Mouse (Mus musculus) CH12.LX (cell line): ENCODE data around the gene Phf21a. TPM values are rescaled to one million over a fixed set of nuclear protein-coding genes. Genes with fewer than 3 reads are reported as not detected.

ENCODE experiments used
- DNase-seq: peaks from one replicate; pipeline ENCODE4 v3.0.0-alpha.2; 2013; ENCODE audit errors: extremely low read depth
- H3K27ac ChIP-seq: 2 replicates; pipeline ENCODE4 v1.5.1; 2012; ENCODE audit warnings: low read depth, mild to moderate bottlenecking, control low read depth, moderate library complexity; ENCODE audit not compliant: insufficient read depth
- H3K27me3 ChIP-seq: replicated peaks from 2 replicates; pipeline ENCODE3; 2012; ENCODE audit warnings: inconsistent platforms
- H3K36me3 ChIP-seq, 2 experiments: replicated peaks in 1 of 2; 2 replicates each; pipeline versions ENCODE3 to v1.6.1; 2012; ENCODE audit warnings: inconsistent platforms in 1 of 2, low read length in 1 of 2, mild to moderate bottlenecking in 1 of 2, mixed read lengths in 1 of 2, moderate library complexity in 1 of 2; ENCODE audit not compliant: control insufficient read depth in 1 of 2, insufficient read depth in 1 of 2
- H3K4me1 ChIP-seq, 2 experiments: 2 replicates each; pipeline ENCODE4 v1.6.1; 2012; ENCODE audit warnings: inconsistent platforms in 1 of 2, moderate library complexity in 1 of 2; ENCODE audit not compliant: insufficient read depth in 2 of 2, control insufficient read depth in 1 of 2
- H3K4me2 ChIP-seq: 2 replicates; pipeline ENCODE4 v1.6.1; 2012; ENCODE audit warnings: low read depth, mild to moderate bottlenecking, control low read depth; ENCODE audit not compliant: poor library complexity, insufficient read depth, severe bottlenecking
- H3K4me3 ChIP-seq, 3 experiments: fragments of 150-350 bp in 1 of 3; sonication (generic) in 1 of 3; replicated peaks in 1 of 3; 2 replicates each; pipeline versions ENCODE3 to v1.5.1; 2011 to 2012; ENCODE audit warnings: low read depth in 2 of 3, low read length in 2 of 3, mild to moderate bottlenecking in 2 of 3, moderate library complexity in 2 of 3, control low read depth in 1 of 3, improper control_type of control experiment in 1 of 3, inconsistent platforms in 1 of 3, mixed read lengths in 1 of 3; ENCODE audit not compliant: poor library complexity in 1 of 3
- H3K79me2 ChIP-seq: replicated peaks from 2 replicates; pipeline ENCODE4 v1.6.1; 2012; ENCODE audit warnings: mild to moderate bottlenecking, moderate library complexity; ENCODE audit not compliant: control insufficient read depth, poor library complexity, insufficient read depth, severe bottlenecking; ENCODE audit errors: extremely low read depth
- H3K9ac ChIP-seq: 2 replicates; pipeline ENCODE4 v1.6.1; 2012; ENCODE audit warnings: low read depth, mild to moderate bottlenecking, control low read depth, moderate library complexity; ENCODE audit not compliant: insufficient read depth
- H3K9me3 ChIP-seq: replicated peaks from 2 replicates; pipeline ENCODE3; 2012; ENCODE audit warnings: low read length, inconsistent platforms, mixed read lengths
- CHD2 ChIP-seq: IDR thresholded peaks from 2 replicates; pipeline ENCODE4 v1.6.1; 2011; ENCODE audit warnings: low read length, improper control_type of control experiment
- CTCF ChIP-seq, 2 experiments: IDR thresholded peaks in 1 of 2; conservative IDR thresholded peaks in 1 of 2; 2 replicates each; pipeline ENCODE4 v1.5.1; 2011 to 2012; ENCODE audit warnings: low read depth in 2 of 2, low read length in 2 of 2, improper control_type of control experiment in 1 of 2, inconsistent platforms in 1 of 2, mild to moderate bottlenecking in 1 of 2, moderate library complexity in 1 of 2
- E2F4 ChIP-seq: IDR thresholded peaks from 2 replicates; pipeline ENCODE4 v1.6.1; 2011; ENCODE audit warnings: low read depth, low read length, improper control_type of control experiment; ENCODE audit not compliant: insufficient replicate concordance
- EP300 ChIP-seq: IDR thresholded peaks from 2 replicates; pipeline ENCODE4 v1.6.1; 2011; ENCODE audit warnings: low read length, improper control_type of control experiment
- ETS1 ChIP-seq: conservative IDR thresholded peaks from 2 replicates; pipeline ENCODE4 v1.6.1; 2012; ENCODE audit warnings: low read depth, mild to moderate bottlenecking, inconsistent platforms, low read length, improper control_type of control experiment, moderate library complexity
- GABPA ChIP-seq: IDR thresholded peaks from 2 replicates; pipeline ENCODE4 v1.6.1; 2012; ENCODE audit warnings: low read depth, low read length, improper control_type of control experiment, inconsistent platforms; ENCODE audit not compliant: insufficient replicate concordance
- HCFC1 ChIP-seq: IDR thresholded peaks from 2 replicates; pipeline ENCODE4 v1.6.1; 2012; ENCODE audit warnings: low read depth, mild to moderate bottlenecking, inconsistent platforms, low read length, improper control_type of control experiment
- MAX ChIP-seq: IDR thresholded peaks from 2 replicates; pipeline ENCODE4 v1.6.1; 2011; ENCODE audit warnings: low read length, improper control_type of control experiment
- MEF2A ChIP-seq: IDR thresholded peaks from 2 replicates; pipeline ENCODE4 v1.6.1; 2014; ENCODE audit warnings: low read depth, mild to moderate bottlenecking, inconsistent platforms, low read length, improper control_type of control experiment, borderline replicate concordance
- NELFE ChIP-seq: IDR thresholded peaks from 2 replicates; pipeline ENCODE4 v1.6.1; 2011; ENCODE audit warnings: low read depth, low read length, improper control_type of control experiment
- NRF1 ChIP-seq: IDR thresholded peaks from 2 replicates; pipeline ENCODE4 v1.6.1; 2014; ENCODE audit warnings: low read depth, mild to moderate bottlenecking, inconsistent platforms, low read length, improper control_type of control experiment, moderate library complexity
- PAX5 ChIP-seq: IDR thresholded peaks from 2 replicates; pipeline ENCODE4 v1.6.1; 2012; ENCODE audit warnings: low read length, inconsistent platforms, mixed read lengths
- POLR2A ChIP-seq: IDR thresholded peaks from 2 replicates; pipeline ENCODE4 v1.6.1; 2011; ENCODE audit warnings: low read depth, mild to moderate bottlenecking, improper control_type of control experiment, low read length
- SIN3A ChIP-seq: IDR thresholded peaks from 2 replicates; pipeline ENCODE4 v1.6.1; 2012; ENCODE audit warnings: low read length, improper control_type of control experiment, inconsistent platforms
- TBP ChIP-seq: conservative IDR thresholded peaks from 2 replicates; pipeline ENCODE4 v1.6.1; 2011; ENCODE audit warnings: low read depth, low read length, improper control_type of control experiment
- TCF12 ChIP-seq: IDR thresholded peaks from 2 replicates; pipeline ENCODE4 v1.6.1; 2014; ENCODE audit warnings: low read depth, mild to moderate bottlenecking, inconsistent platforms, low read length, improper control_type of control experiment
- USF1 ChIP-seq: IDR thresholded peaks from 2 replicates; pipeline ENCODE4 v1.6.1; 2014; ENCODE audit warnings: low read depth, mild to moderate bottlenecking, inconsistent platforms, low read length, improper control_type of control experiment
- USF2 ChIP-seq: conservative IDR thresholded peaks from 2 replicates; pipeline ENCODE4 v1.6.1; 2011; ENCODE audit warnings: low read depth, low read length, improper control_type of control experiment
- ZC3H11A ChIP-seq: IDR thresholded peaks from 2 replicates; pipeline ENCODE4 v1.6.1; 2012; ENCODE audit warnings: low read depth, mild to moderate bottlenecking, inconsistent platforms, low read length, improper control_type of control experiment
- ZMIZ1 ChIP-seq: IDR thresholded peaks from 2 replicates; pipeline ENCODE4 v1.6.1; 2012; ENCODE audit warnings: low read depth, mild to moderate bottlenecking, inconsistent platforms, low read length, improper control_type of control experiment
- ZNF384 ChIP-seq: IDR thresholded peaks from 2 replicates; pipeline ENCODE4 v1.6.1; 2012; ENCODE audit warnings: low read depth, low read length, improper control_type of control experiment, inconsistent platforms
- dilution Hi-C: fragments of 300-500 bp; cut with MboI; formaldehyde crosslinking; loops from 2 replicates; pipeline ENCODE4 v1.14.3; 2020; ENCODE audit warnings: low sequenced_read_pairs; ENCODE audit not compliant: extremely low pct_unique_long_range_greater_than_20kb, extremely low pct_ligation_motif_present
- in situ Hi-C: fragments of 300-500 bp; cut with MboI; formaldehyde crosslinking; loops from 3 replicates; pipeline ENCODE4 v1.14.3; 2019; ENCODE audit warnings: low sequenced_read_pairs, low pct_ligation_motif_present, low pct_unique_long_range_greater_than_20kb, mixed read lengths
- polyA plus RNA-seq: library from polyadenylated mRNA; unstranded; fragments of >175 nt; gene quantifications from 2 replicates; pipeline ENCODE4 v1.2.1, GENCODE M21; 2012; ENCODE audit warnings: low read depth; ENCODE audit not compliant: insufficient read length
- total RNA-seq, 2 experiments: library from RNA; depleted of rRNA; stranded (reverse); fragments of 300-350 nt in 1 of 2; fragments of >200 nt in 1 of 2; gene quantifications; 2 replicates each; pipeline ENCODE4 v1.2.3; 2012 to 2014

Phf21a gene
- total and polyA plus RNA-seq, 3 experiments: 10.2 to 24.5 (median 12.0) TPM

DNA sequence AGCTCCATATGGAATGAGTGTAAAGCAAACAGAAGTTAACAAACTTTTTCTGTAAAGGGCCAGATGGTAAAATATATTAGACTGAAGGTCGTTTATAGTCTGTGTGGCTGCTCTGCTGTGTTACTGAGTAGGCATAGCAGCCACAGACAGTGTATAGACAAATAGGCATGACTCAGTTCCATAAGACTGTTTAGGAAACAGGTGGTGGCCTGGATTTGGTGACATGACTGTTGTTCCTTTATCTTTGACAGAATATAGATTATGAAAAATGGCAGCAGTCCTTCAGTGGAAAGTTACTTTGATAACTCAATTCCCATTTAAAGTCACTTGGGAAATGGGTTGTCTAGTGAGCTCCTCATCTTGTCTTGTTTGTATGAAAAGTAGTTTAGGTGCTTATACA is 132.7 kb downstream of the Phf21a start:
- no peaks in the 10 kb centered on the region for H3K27me3 ChIP-seq
- in situ Hi-C loops: no loop called here
- DNase-seq: no peak
- dilution Hi-C loops: no loop called here
- H3K9me3 ChIP-seq: no peaks in the 10 kb centered on the region
- H3K4me2 ChIP-seq: no peak overlapping the region
- no peak overlapping the region for H3K9ac ChIP-seq
- H3K4me3 ChIP-seq: no peak overlapping the region
- H3K4me1 ChIP-seq: no peaks in the 10 kb centered on the region
- no peak overlapping the region for H3K27ac ChIP-seq
- no peaks in the 10 kb centered on the region for H3K79me2 ChIP-seq
- TF ChIP-seq TBP (no peak), E2F4 (no peak), ETS1 (no peak)
- H3K36me3 ChIP-seq: peaks cover 15 to 61% of the 10 kb centered on the region in 2 experiments

DNA sequence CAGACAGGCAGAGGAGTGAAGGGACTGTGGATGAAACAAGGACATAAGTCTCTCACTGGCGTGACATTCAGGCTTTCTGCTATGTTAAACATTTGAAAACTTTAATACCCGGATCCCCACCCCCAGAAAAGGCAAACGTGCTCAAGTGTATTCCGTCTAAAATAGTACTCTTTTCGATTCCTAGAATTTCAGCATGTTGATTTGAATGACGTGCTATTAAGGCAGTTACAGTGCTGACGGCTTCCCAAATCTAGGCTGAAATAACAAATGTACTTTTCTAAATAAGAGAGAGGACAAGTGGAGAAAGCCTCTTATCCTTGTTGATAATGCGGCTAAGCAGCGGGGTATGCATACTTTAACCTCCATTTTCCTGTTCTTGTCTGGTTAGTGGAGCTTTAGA is 137.1 kb downstream of the Phf21a start:
- Histone ChIP-seq H3K9ac (no peak overlapping the region), H3K79me2 (no peaks in the 10 kb centered on the region), H3K27ac (no peak overlapping the region), H3K9me3 (no peaks in the 10 kb centered on the region), H3K4me2 (no peak overlapping the region), H3K36me3 (peaks cover 29 to 66% of the 10 kb centered on the region in 2 experiments), H3K4me3 (no peak overlapping the region), H3K27me3 (no peaks in the 10 kb centered on the region), H3K4me1 (no peaks in the 10 kb centered on the region)
- no peak for DNase-seq
- TF ChIP-seq SIN3A (no peak), TBP (no peak), HCFC1 (no peak), PAX5 (no peak), USF2 (no peak), CTCF (conservative IDR thresholded peaks at IDR 0.05 in 1 of 2, IDR thresholded peaks at IDR 0.05 in 1 of 2; ENCODE audit: low read depth in 2 of 2, low read length in 2 of 2) (no peak), MEF2A (no peak), EP300 (no peak), CHD2 (no peak), ZNF384 (no peak), ZMIZ1 (no peak)
- dilution Hi-C loops (no loop called here), in situ Hi-C loops (no loop called here)

DNA sequence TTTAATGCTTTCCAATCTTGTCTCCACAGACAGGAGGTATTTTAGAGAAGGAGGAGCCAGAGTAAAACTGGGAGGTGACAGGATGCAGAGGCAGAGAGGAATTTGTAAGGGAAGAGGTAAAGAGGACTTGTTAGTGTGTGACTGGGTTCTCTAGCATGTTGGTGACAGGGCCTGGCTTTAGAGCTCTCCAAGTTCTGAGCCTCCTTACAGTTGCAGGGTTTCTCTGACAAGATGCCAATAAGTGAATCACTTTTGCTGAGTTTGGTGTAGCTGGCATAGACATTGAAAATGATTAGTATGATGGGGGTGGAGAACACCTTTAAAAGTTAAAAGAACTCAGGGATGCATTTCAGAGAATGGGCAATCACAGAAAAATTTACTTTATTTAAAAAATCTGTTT is 138.8 kb downstream of the Phf21a start:
- no peaks in the 10 kb centered on the region for H3K4me1 ChIP-seq
- in situ Hi-C loops (no loop called here), dilution Hi-C loops (no loop called here)
- no peaks in the 10 kb centered on the region for H3K9me3 ChIP-seq
- no peak overlapping the region for H3K4me3 ChIP-seq
- no peak overlapping the region for H3K4me2 ChIP-seq
- H3K27me3 ChIP-seq: no peaks in the 10 kb centered on the region
- no peak for DNase-seq
- no peak overlapping the region for H3K9ac ChIP-seq
- H3K36me3 ChIP-seq: peaks cover 35 to 66% of the 10 kb centered on the region in 2 experiments
- no peaks in the 10 kb centered on the region for H3K79me2 ChIP-seq
- TF ChIP-seq MAX: no peak
- no peak for TF ChIP-seq PAX5
- TF ChIP-seq ZC3H11A: no peak
- no peak for TF ChIP-seq TCF12
- TF ChIP-seq GABPA: no peak
- TF ChIP-seq NELFE: no peak
- no peak for TF ChIP-seq USF1
- no peak for TF ChIP-seq POLR2A
- TF ChIP-seq NRF1: no peak
- no peak overlapping the region for H3K27ac ChIP-seq
